Mouse (Mus musculus) cortical plate, adult 2 months (tissue): ENCODE data around the gene Brwd3.

Experiments
- CTCF ChIP-seq: fragments of 200-500 bp; IDR thresholded peaks from 2 replicates; pipeline ENCODE4 v1.5.1; 2011; ENCODE audit warnings: mild to moderate bottlenecking, control low read depth, low read length; ENCODE audit not compliant: insufficient read depth; ENCODE audit errors: extremely low read depth
- POLR2A ChIP-seq: fragments of 200-500 bp; IDR thresholded peaks from 2 replicates; pipeline ENCODE4 v1.6.1; 2011; ENCODE audit warnings: mild to moderate bottlenecking, low read length, control low read depth; ENCODE audit not compliant: insufficient read depth; ENCODE audit errors: extremely low read depth

- no peak for TF ChIP-seq CTCF
- no peak for TF ChIP-seq POLR2A
These were observed 109.9 kb downstream of the Brwd3 start for GRCm38 (mm10) chrX:108724241-108724640.
